Mouse (Mus musculus) hindbrain, embryonic 15.5 days (tissue): ENCODE results near the gene Znhit2. TPM values are rescaled to one million over a fixed set of nuclear protein-coding genes. Genes with fewer than 3 reads are reported as not detected.

Experiments
- ATAC-seq: fragments of 200-750 bp; cut with Nextera tagmentation; 2 replicates; pipeline ENCODE4 v1.8.0; 2017; ENCODE audit warnings: low read depth, moderate number of reproducible peaks, moderate TSS enrichment; ENCODE audit not compliant: low FRiP score
- H3K27ac ChIP-seq: fragments of 300-500 bp; sonication (generic); replicated peaks from 2 replicates; pipeline ENCODE4 v1.5.1; 2015; ENCODE audit warnings: mild to moderate bottlenecking, inconsistent platforms
- H3K27me3 ChIP-seq: fragments of 300-500 bp; sonication (generic); 2 replicates; pipeline ENCODE4 v1.6.1; 2015; ENCODE audit warnings: control low read depth, inconsistent platforms
- H3K36me3 ChIP-seq: fragments of 300-500 bp; sonication (generic); 2 replicates; pipeline ENCODE4 v1.6.1; 2015; ENCODE audit warnings: control low read depth, inconsistent platforms
- H3K4me1 ChIP-seq: fragments of 300-500 bp; sonication (generic); replicated peaks from 2 replicates; pipeline ENCODE4 v1.6.1; 2015; ENCODE audit warnings: control low read depth, inconsistent platforms
- H3K4me2 ChIP-seq: fragments of 300-500 bp; sonication (generic); 2 replicates; pipeline ENCODE4 v1.6.1; 2015; ENCODE audit warnings: moderate library complexity, mild to moderate bottlenecking, inconsistent platforms
- H3K4me3 ChIP-seq: fragments of 300-500 bp; sonication (generic); 2 replicates; pipeline ENCODE4 v1.5.1; 2015; ENCODE audit warnings: mild to moderate bottlenecking, inconsistent platforms
- H3K9ac ChIP-seq: fragments of 300-500 bp; sonication (generic); 2 replicates; pipeline ENCODE4 v1.6.1; 2015; ENCODE audit warnings: inconsistent platforms
- H3K9me3 ChIP-seq: fragments of 300-500 bp; sonication (generic); 2 replicates; pipeline ENCODE4 v1.6.1; 2016; ENCODE audit warnings: control low read depth, inconsistent platforms
- WGBS: fragments of 180-500 bp; shearing (Covaris S2); methylation state at CpG from one replicate; pipeline ENCODE4 v1.1.7; 2015; 5-methylcytosine and 5-hydroxymethylcytosine counted together
- polyA plus RNA-seq: library from polyadenylated mRNA; unstranded; fragments of >200 nt; fragmentation: Nextera tagmentation; extraction: Ambion mirVana; gene quantifications from 2 replicates; pipeline ENCODE4 v1.2.1, GENCODE M21; 2015

The Znhit2 gene
- polyA plus RNA-seq, 1 experiment from 2014 or later = 34.8 TPM

- under 1% methylated on average over 30 of the region's 30 CpGs for WGBS
- no peaks in the 10 kb centered on the region for H3K27me3 ChIP-seq
- H3K9ac ChIP-seq = peak overlapping the region; percentile 84
- H3K27ac ChIP-seq = peak overlapping the region; percentile 88
- H3K4me1 ChIP-seq = peaks cover 50% of the 10 kb centered on the region
- ATAC-seq = peak; percentile 69
- no peaks in the 10 kb centered on the region for H3K9me3 ChIP-seq
- H3K4me2 ChIP-seq = peak overlapping the region; percentile 94
- peak overlapping the region; percentile 61 for H3K4me3 ChIP-seq
- peaks cover 24% of the 10 kb centered on the region for H3K36me3 ChIP-seq
Observed at GRCm38 (mm10) chr19:6067011-6067723, 6.2 kb downstream of the Znhit2 start.

GRCm38 (mm10) chr19:6067724-6068415, 6.9 kb downstream of the Znhit2 start, which contains the start of gene Tm7sf2:
Gene Tm7sf2, minus strand, starts transcription at chr19:6068373.
- ATAC-seq = peak; percentile 91

GRCm38 (mm10) chr19:6068951-6069350, 8.0 kb downstream of the Znhit2 start:
- ATAC-seq = no peak
- no peaks in the 10 kb centered on the region for H3K9me3 ChIP-seq
- 90% methylated on average over 4 of the region's 4 CpGs for WGBS
- H3K27ac ChIP-seq = no peak overlapping the region
- H3K4me2 ChIP-seq = no peak overlapping the region
- no peak overlapping the region for H3K4me3 ChIP-seq
- H3K4me1 ChIP-seq = peaks cover 32% of the 10 kb centered on the region
- H3K27me3 ChIP-seq = no peaks in the 10 kb centered on the region
- peaks cover 29% of the 10 kb centered on the region for H3K36me3 ChIP-seq
- no peak overlapping the region for H3K9ac ChIP-seq

More at GRCm38 (mm10) chr19:6067724-6068415, 6.9 kb downstream of the Znhit2 start, which contains the start of gene Tm7sf2:
- peak within 1 kb of the TSS; percentile 88 for H3K27ac ChIP-seq
- peak within 1 kb of the TSS; percentile 61 for H3K4me3 ChIP-seq
- WGBS = 7% methylated on average over 33 of the region's 33 CpGs
- peaks cover 29% of the 10 kb centered on the region for H3K36me3 ChIP-seq
- peaks cover 43% of the 10 kb centered on the region for H3K4me1 ChIP-seq
- no peaks in the 10 kb centered on the region for H3K27me3 ChIP-seq
- H3K4me2 ChIP-seq = peak within 1 kb of the TSS; percentile 94
- H3K9me3 ChIP-seq = no peaks in the 10 kb centered on the region
- H3K9ac ChIP-seq = peak within 1 kb of the TSS; percentile 84

- Histone ChIP-seq H3K4me2 (no peak overlapping the region), H3K27ac (no peak overlapping the region), H3K27me3 (no peaks in the 10 kb centered on the region), H3K4me1 (peaks cover 31% of the 10 kb centered on the region), H3K9me3 (no peaks in the 10 kb centered on the region), H3K36me3 (peaks cover 29% of the 10 kb centered on the region), H3K4me3 (no peak overlapping the region), H3K9ac (no peak overlapping the region)
- 90% methylated on average over 10 of the region's 10 CpGs for WGBS
- no peak for ATAC-seq
Observed at GRCm38 (mm10) chr19:6069851-6070250, 8.9 kb downstream of the Znhit2 start.

- 92% methylated on average over 31 of the region's 31 CpGs for WGBS
- H3K27ac ChIP-seq = no peak overlapping the region
Observed at GRCm38 (mm10) chr19:6070571-6071250, 9.7 kb downstream of the Znhit2 start.

GRCm38 (mm10) chr19:6071261-6071660, 10.3 kb downstream of the Znhit2 start:
- no peak overlapping the region for H3K27ac ChIP-seq
- no peak for ATAC-seq
- no peak overlapping the region for H3K9ac ChIP-seq
- peaks cover 27% of the 10 kb centered on the region for H3K4me1 ChIP-seq
- no peaks in the 10 kb centered on the region for H3K9me3 ChIP-seq
- no peaks in the 10 kb centered on the region for H3K27me3 ChIP-seq
- peaks cover 29% of the 10 kb centered on the region for H3K36me3 ChIP-seq
- H3K4me2 ChIP-seq = no peak overlapping the region
- WGBS = 94% methylated on average over 19 of the region's 19 CpGs
- no peak overlapping the region for H3K4me3 ChIP-seq

More at GRCm38 (mm10) chr19:6070571-6071250, 9.7 kb downstream of the Znhit2 start:
- no peaks in the 10 kb centered on the region for H3K27me3 ChIP-seq
- H3K4me1 ChIP-seq = peaks cover 28% of the 10 kb centered on the region
- H3K9ac ChIP-seq = no peak overlapping the region
- H3K4me2 ChIP-seq = no peak overlapping the region
- H3K4me3 ChIP-seq = no peak overlapping the region
- ATAC-seq = no peak
- peaks cover 29% of the 10 kb centered on the region for H3K36me3 ChIP-seq
- H3K9me3 ChIP-seq = no peaks in the 10 kb centered on the region

GRCm38 (mm10) chr19:6073889-6074288, 12.9 kb downstream of the Znhit2 start:
- 93% methylated on average over 5 of the region's 5 CpGs for WGBS
- H3K9ac ChIP-seq = no peak overlapping the region
- no peak overlapping the region for H3K4me3 ChIP-seq
- no peak overlapping the region for H3K27ac ChIP-seq
- H3K36me3 ChIP-seq = peaks cover 29% of the 10 kb centered on the region
- peaks cover 20% of the 10 kb centered on the region for H3K4me1 ChIP-seq
- no peaks in the 10 kb centered on the region for H3K9me3 ChIP-seq
- no peak for ATAC-seq
- H3K27me3 ChIP-seq = no peaks in the 10 kb centered on the region
- no peak overlapping the region for H3K4me2 ChIP-seq

GRCm38 (mm10) chr19:6076564-6077393, 15.8 kb downstream of the Znhit2 start, which contains the start of gene Vps51:
Gene Vps51, minus strand, starts transcription at chr19:6077231.
- peak; percentile 90 for ATAC-seq
- H3K9me3 ChIP-seq = no peaks in the 10 kb centered on the region
- H3K27me3 ChIP-seq = no peaks in the 10 kb centered on the region
- under 1% methylated on average over 33 of the region's 33 CpGs for WGBS
- peaks cover 20% of the 10 kb centered on the region for H3K4me1 ChIP-seq
- H3K9ac ChIP-seq = peak within 1 kb of the TSS; percentile 72
- H3K4me2 ChIP-seq = peak within 1 kb of the TSS; percentile 90
- peaks cover 26% of the 10 kb centered on the region for H3K36me3 ChIP-seq
- peak within 1 kb of the TSS; percentile 89 for H3K27ac ChIP-seq
- H3K4me3 ChIP-seq = peak within 1 kb of the TSS; percentile 82

- Histone ChIP-seq H3K4me3 (no peak within 1 kb of the TSS), H3K36me3 (peaks cover 30% of the 10 kb centered on the region), H3K9me3 (no peaks in the 10 kb centered on the region), H3K27me3 (no peaks in the 10 kb centered on the region), H3K4me1 (peaks cover 35% of the 10 kb centered on the region), H3K9ac (no peak within 1 kb of the TSS), H3K27ac (no peak within 1 kb of the TSS), H3K4me2 (no peak within 1 kb of the TSS)
- WGBS = 93% methylated on average over 12 of the region's 12 CpGs
- ATAC-seq = no peak
Observed at GRCm38 (mm10) chr19:6079983-6080480, 19.0 kb downstream of the Znhit2 start, which contains the start of gene Tmem262. Gene Tmem262, plus strand, starts transcription at chr19:6080033.

- H3K36me3 ChIP-seq = peaks cover 30% of the 10 kb centered on the region
- H3K4me2 ChIP-seq = no peak within 1 kb of the TSS
- H3K4me1 ChIP-seq = peaks cover 30% of the 10 kb centered on the region
- no peaks in the 10 kb centered on the region for H3K9me3 ChIP-seq
- no peak within 1 kb of the TSS for H3K4me3 ChIP-seq
- no peak for ATAC-seq
- H3K9ac ChIP-seq = no peak within 1 kb of the TSS
- H3K27ac ChIP-seq = no peak within 1 kb of the TSS
- 91% methylated on average over 9 of the region's 9 CpGs for whole genome bisulfite sequencing
- H3K27me3 ChIP-seq = no peaks in the 10 kb centered on the region
Observed at GRCm38 (mm10) chr19:6082156-6082555, 21.2 kb downstream of the Znhit2 start, which contains the start of gene Gm28374. Gene Gm28374, minus strand, starts transcription at chr19:6082256.
